Mouse (Mus musculus): ENCODE measurements at regions not wholly inside any gene's neighbourhood (a gene's known extent, or its start where the extent isn't known, plus 50 kb on each side); places are given as distances from the start of the nearest gene placed in this dataset.

- DNase-seq (ENCODE audit: low spot score in 2 of 2) = no peak
Measured at GRCm38 (mm10) chr11:19870136-19870535, 54.0 kb upstream of the Spred2 start.

- no peak for DNase-seq (ENCODE audit: low spot score in 2 of 2)
Measured at GRCm38 (mm10) chr11:19873796-19874195, 50.4 kb upstream of the Spred2 start.

All from left cerebral cortex, adult 8-10 months (tissue).